Mouse (Mus musculus): Measurements from ENCODE around the gene Cbln1. TPM values are rescaled to one million over a fixed set of nuclear protein-coding genes. Genes with fewer than 3 reads are reported as not detected.

Cbln1 gene
- total and polyA plus RNA-seq, 3 experiments: 0.34 to 0.98 (median 0.64) TPM

GRCm38 (mm10) chr8:87473314-87473713, 905 bp upstream of the Cbln1 start:
- 2% methylated on average over 30 of the region's 30 CpGs for WGBS
- no peak overlapping the region for H3K9ac ChIP-seq (ENCODE audit: low read depth, low read length)

DNA sequence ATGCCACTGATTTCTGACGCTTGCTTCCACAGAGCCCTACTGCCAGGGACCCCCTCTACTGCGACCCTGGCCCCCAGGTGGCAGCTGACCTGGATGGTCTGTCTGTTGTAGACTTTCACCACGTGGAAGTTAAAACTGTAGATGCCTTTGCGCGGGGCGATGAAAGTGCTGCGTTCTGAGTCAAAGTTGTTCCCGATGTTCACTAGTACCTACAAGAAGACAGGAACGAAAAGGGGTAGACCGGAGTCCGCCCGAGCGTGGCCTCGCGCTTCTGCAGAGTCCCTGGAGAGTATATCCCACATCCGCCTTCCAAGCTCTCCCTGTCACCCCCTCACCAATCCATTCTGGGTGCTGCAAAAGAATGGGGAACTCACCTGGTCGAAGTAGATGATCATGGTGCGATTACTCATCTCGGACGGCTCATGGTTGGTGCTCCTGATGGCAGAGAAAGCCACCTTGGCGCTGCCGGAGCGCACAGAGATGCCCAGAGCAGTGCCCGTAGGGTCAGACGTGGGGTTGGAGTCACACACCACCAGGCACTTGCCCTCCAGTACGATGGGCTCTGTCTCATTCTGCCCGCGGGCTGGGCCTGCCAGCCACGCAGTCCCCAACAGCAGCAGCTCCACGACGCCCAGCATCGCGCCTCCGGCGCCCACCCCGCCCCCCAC, 672 bp downstream of the Cbln1 start:
- H3K4me1 ChIP-seq (ENCODE audit: control insufficient read depth, insufficient read depth, low read length): no peaks in the 10 kb centered on the region
- H3K9ac ChIP-seq (ENCODE audit: low read depth, low read length): no peak overlapping the region
- no peak for TF ChIP-seq EP300 (IDR thresholded peaks at IDR 0.05; ENCODE audit: insufficient read depth, low read depth, low read length)
- TF ChIP-seq CTCF (IDR thresholded peaks at IDR 0.05): no peak
- TF ChIP-seq POLR2A (IDR thresholded peaks at IDR 0.05; ENCODE audit: insufficient read depth, low read depth, low read length): no peak
- WGBS: 3% methylated on average over 36 of the region's 36 CpGs
- no peak overlapping the region for H3K27ac ChIP-seq
- H3K4me3 ChIP-seq: peak overlapping the region; percentile 52
- peaks cover 33% of the 10 kb centered on the region for H3K27me3 ChIP-seq (ENCODE audit: control insufficient read depth, insufficient read depth, low read length)
- no peaks in the 10 kb centered on the region for H3K36me3 ChIP-seq (ENCODE audit: control insufficient read depth, insufficient read depth, low read length)
- no peaks in the 10 kb centered on the region for H3K79me2 ChIP-seq (replicated peaks; ENCODE audit: control insufficient read depth, insufficient read depth, low read length)
- no peak for DNase-seq
- intact Hi-C loops (cut with DNase I): no loop called here

More at GRCm38 (mm10) chr8:87473314-87473713, 905 bp upstream of the Cbln1 start:
- TF ChIP-seq POLR2A (IDR thresholded peaks at IDR 0.05; ENCODE audit: insufficient read depth, low read depth, low read length) (no peak), CTCF (IDR thresholded peaks at IDR 0.05) (no peak), EP300 (IDR thresholded peaks at IDR 0.05; ENCODE audit: insufficient read depth, low read depth, low read length) (no peak)
- Histone ChIP-seq H3K27me3 (ENCODE audit: control insufficient read depth, insufficient read depth, low read length) (peaks cover 30% of the 10 kb centered on the region), H3K4me1 (ENCODE audit: control insufficient read depth, insufficient read depth, low read length) (no peaks in the 10 kb centered on the region), H3K36me3 (ENCODE audit: control insufficient read depth, insufficient read depth, low read length) (no peaks in the 10 kb centered on the region), H3K79me2 (replicated peaks; ENCODE audit: control insufficient read depth, insufficient read depth, low read length) (no peaks in the 10 kb centered on the region), H3K4me3 (peak overlapping the region; percentile 52), H3K27ac (no peak overlapping the region)
- DNase-seq: peak in 1 of 2 experiments; percentile 20
- intact Hi-C loops (cut with DNase I): no loop called here

GRCm38 (mm10) chr8:87470834-87471602, 1.4 kb downstream of the Cbln1 start:
- intact Hi-C loops (cut with DNase I): no loop called here
- Histone ChIP-seq H3K4me3 (no peak overlapping the region), H3K79me2 (replicated peaks; ENCODE audit: control insufficient read depth, insufficient read depth, low read length) (no peaks in the 10 kb centered on the region), H3K27ac (no peak overlapping the region), H3K36me3 (ENCODE audit: control insufficient read depth, insufficient read depth, low read length) (no peaks in the 10 kb centered on the region), H3K4me1 (ENCODE audit: control insufficient read depth, insufficient read depth, low read length) (no peaks in the 10 kb centered on the region), H3K27me3 (ENCODE audit: control insufficient read depth, insufficient read depth, low read length) (peaks cover 33% of the 10 kb centered on the region), H3K9ac (ENCODE audit: low read depth, low read length) (no peak overlapping the region)
- DNase-seq: peak; percentile 5 to 20
- 4% methylated on average over 32 of the region's 32 CpGs for WGBS
- TF ChIP-seq CTCF (IDR thresholded peaks at IDR 0.05): no peak
- TF ChIP-seq POLR2A (IDR thresholded peaks at IDR 0.05; ENCODE audit: insufficient read depth, low read depth, low read length): no peak

- intact Hi-C loops (cut with DNase I): no loop called here
- no peak for TF ChIP-seq EP300 (IDR thresholded peaks at IDR 0.05; ENCODE audit: insufficient read depth, low read depth, low read length)
- TF ChIP-seq POLR2A (IDR thresholded peaks at IDR 0.05; ENCODE audit: insufficient read depth, low read depth, low read length): no peak
- no peak for TF ChIP-seq CTCF (IDR thresholded peaks at IDR 0.05)
- H3K4me3 ChIP-seq: no peak overlapping the region
- no peaks in the 10 kb centered on the region for H3K36me3 ChIP-seq (ENCODE audit: control insufficient read depth, insufficient read depth, low read length)
- no peak overlapping the region for H3K27ac ChIP-seq
- peak; percentile 7 to 37 for DNase-seq
- no peaks in the 10 kb centered on the region for H3K4me1 ChIP-seq (ENCODE audit: control insufficient read depth, insufficient read depth, low read length)
- no peaks in the 10 kb centered on the region for H3K79me2 ChIP-seq (replicated peaks; ENCODE audit: control insufficient read depth, insufficient read depth, low read length)
- 3% methylated on average over 59 of the region's 59 CpGs for WGBS
- peaks cover 33% of the 10 kb centered on the region for H3K27me3 ChIP-seq (ENCODE audit: control insufficient read depth, insufficient read depth, low read length)
- H3K9ac ChIP-seq (ENCODE audit: low read depth, low read length): no peak overlapping the region
Measured at GRCm38 (mm10) chr8:87469931-87470833, 2.2 kb downstream of the Cbln1 start.

- no peak overlapping the region for H3K4me3 ChIP-seq
Measured at GRCm38 (mm10) chr8:87468958-87469815, 3.2 kb downstream of the Cbln1 start.

More at GRCm38 (mm10) chr8:87468958-87469815, 3.2 kb downstream of the Cbln1 start:
- peaks cover 33% of the 10 kb centered on the region for H3K27me3 ChIP-seq (ENCODE audit: control insufficient read depth, insufficient read depth, low read length)
- TF ChIP-seq CTCF (IDR thresholded peaks at IDR 0.05): 0 out of 2 replicates have a peak, but pooled peaks have one; percentile 2
- no peak for TF ChIP-seq POLR2A (IDR thresholded peaks at IDR 0.05; ENCODE audit: insufficient read depth, low read depth, low read length)
- TF ChIP-seq EP300 (IDR thresholded peaks at IDR 0.05; ENCODE audit: insufficient read depth, low read depth, low read length): no peak
- intact Hi-C loops (cut with DNase I): no loop called here
- H3K79me2 ChIP-seq (replicated peaks; ENCODE audit: control insufficient read depth, insufficient read depth, low read length): no peaks in the 10 kb centered on the region
- H3K4me1 ChIP-seq (ENCODE audit: control insufficient read depth, insufficient read depth, low read length): no peaks in the 10 kb centered on the region
- no peak overlapping the region for H3K9ac ChIP-seq (ENCODE audit: low read depth, low read length)
- whole genome bisulfite sequencing: 4% methylated on average over 45 of the region's 45 CpGs
- DNase-seq: peak; percentile 11 to 30
- H3K27ac ChIP-seq: no peak overlapping the region
- no peaks in the 10 kb centered on the region for H3K36me3 ChIP-seq (ENCODE audit: control insufficient read depth, insufficient read depth, low read length)
